Mouse (Mus musculus) right cerebral cortex, postnatal 10 days (tissue): Measurements from ENCODE around the gene Tpcn1.

Source experiments
- DNase-seq, 2 experiments: peaks; one replicate each; pipeline ENCODE4 v3.0.0; 2021; ENCODE audit warnings: low spot score in 2 of 2

The Tpcn1 gene

GRCm38 (mm10) chr5:120579211-120579897 lies 9.1 kb downstream of the Tpcn1 start:
- no peak for DNase-seq

- peak in 1 of 2 experiments; percentile 66 for DNase-seq
Observed at GRCm38 (mm10) chr5:120578504-120579081, 9.9 kb downstream of the Tpcn1 start.

- no peak for DNase-seq
Observed at GRCm38 (mm10) chr5:120577935-120578441, 10.5 kb downstream of the Tpcn1 start.

GRCm38 (mm10) chr5:120576781-120577301 lies 11.6 kb downstream of the Tpcn1 start:
- no peak for DNase-seq

- no peak for DNase-seq
Observed at GRCm38 (mm10) chr5:120574469-120575063, 13.9 kb downstream of the Tpcn1 start.

GRCm38 (mm10) chr5:120571056-120571740 lies 17.3 kb downstream of the Tpcn1 start:
- no peak for DNase-seq

- DNase-seq = no peak
Observed at GRCm38 (mm10) chr5:120570289-120570897, 18.1 kb downstream of the Tpcn1 start.

GRCm38 (mm10) chr5:120569791-120570190 lies 18.7 kb downstream of the Tpcn1 start:
- DNase-seq = no peak

- no peak for DNase-seq
Observed at GRCm38 (mm10) chr5:120568964-120569363, 19.5 kb downstream of the Tpcn1 start.

GRCm38 (mm10) chr5:120568336-120568768 lies 20.1 kb downstream of the Tpcn1 start:
- peak; percentile 67 to 80 for DNase-seq

- DNase-seq = peak; percentile 68 to 72
Observed at GRCm38 (mm10) chr5:120567761-120568211, 20.7 kb downstream of the Tpcn1 start.

- DNase-seq = peak; percentile 68 to 76
Observed at GRCm38 (mm10) chr5:120567253-120567701, 21.2 kb downstream of the Tpcn1 start.

- DNase-seq = no peak
Observed at GRCm38 (mm10) chr5:120566681-120567252, 21.7 kb downstream of the Tpcn1 start.

GRCm38 (mm10) chr5:120566101-120566500 lies 22.4 kb downstream of the Tpcn1 start:
- peak; percentile 83 to 87 for DNase-seq

- no peak for DNase-seq
Observed at GRCm38 (mm10) chr5:120565171-120565905, 23.1 kb downstream of the Tpcn1 start.

GRCm38 (mm10) chr5:120563914-120564311 lies 24.6 kb downstream of the Tpcn1 start:
- DNase-seq = no peak

- DNase-seq = no peak
Observed at GRCm38 (mm10) chr5:120562956-120563913, 25.2 kb downstream of the Tpcn1 start.

- DNase-seq = peak; percentile 80 to 82
Observed at GRCm38 (mm10) chr5:120560616-120561311, 27.7 kb downstream of the Tpcn1 start.
